Mouse (Mus musculus) liver, adult 2 months (tissue): ENCODE results near the gene Apela. TPM values are rescaled to one million over a fixed set of nuclear protein-coding genes. Genes with fewer than 3 reads are reported as not detected.

Source experiments
- DNase-seq: peaks from one replicate; pipeline ENCODE4 v3.0.0-alpha.2; 2011; ENCODE audit warnings: low read depth, low spot score; ENCODE audit errors: extremely low read depth
- H3K27ac ChIP-seq: fragments of 200-500 bp; replicated peaks from 2 replicates; pipeline ENCODE4 v1.5.1; 2012; ENCODE audit warnings: low read depth, mild to moderate bottlenecking, control low read depth, inconsistent platforms, low read length; ENCODE audit not compliant: insufficient read depth
- H3K27me3 ChIP-seq: fragments of 200-500 bp; 2 replicates; pipeline ENCODE4 v1.6.1; 2012; ENCODE audit warnings: mild to moderate bottlenecking, moderate library complexity, low read length, inconsistent platforms; ENCODE audit not compliant: control insufficient read depth, insufficient read depth
- H3K36me3 ChIP-seq: fragments of 200-500 bp; 2 replicates; pipeline ENCODE4 v1.6.1; 2012; ENCODE audit warnings: low read length, inconsistent platforms; ENCODE audit not compliant: control insufficient read depth, insufficient read depth
- H3K4me1 ChIP-seq: fragments of 200-500 bp; 2 replicates; pipeline ENCODE4 v1.6.1; 2011; ENCODE audit warnings: low read length; ENCODE audit not compliant: control insufficient read depth, insufficient read depth
- H3K4me3 ChIP-seq: fragments of 200-500 bp; 2 replicates; pipeline ENCODE4 v1.5.1; 2011; ENCODE audit warnings: low read depth, mild to moderate bottlenecking, control low read depth, low read length, moderate library complexity; ENCODE audit not compliant: insufficient read depth
- H3K79me2 ChIP-seq: fragments of 200-500 bp; 2 replicates; pipeline ENCODE4 v1.6.1; 2012; ENCODE audit warnings: inconsistent platforms, mild to moderate bottlenecking, low read length, moderate library complexity; ENCODE audit not compliant: control insufficient read depth, insufficient read depth
- H3K9ac ChIP-seq: fragments of 200-500 bp; 2 replicates; pipeline ENCODE4 v1.6.1; 2012; ENCODE audit warnings: low read depth, mild to moderate bottlenecking, control low read depth, inconsistent platforms, low read length
- CTCF ChIP-seq: fragments of 200-500 bp; IDR thresholded peaks from 2 replicates; pipeline ENCODE4 v1.5.1; 2011; ENCODE audit warnings: low read depth, low read length, control low read depth
- POLR2A ChIP-seq: fragments of 200-500 bp; IDR thresholded peaks from 2 replicates; pipeline ENCODE4 v1.6.1; 2011; ENCODE audit warnings: low read length, control low read depth; ENCODE audit not compliant: insufficient read depth; ENCODE audit errors: extremely low read depth
- WGBS: fragments of 180-500 bp; shearing (Covaris S2); methylation state at CpG from one replicate; pipeline ENCODE4 v1.1.7; 2018; 5-methylcytosine and 5-hydroxymethylcytosine counted together
- polyA plus RNA-seq: library from polyadenylated mRNA; depleted of rRNA; stranded (reverse); fragments of >200 nt; gene quantifications from 2 replicates; pipeline ENCODE4 v1.2.3, GENCODE M21; 2012
- total RNA-seq: library from RNA; depleted of rRNA; stranded (reverse); fragments of >200 nt; gene quantifications from 2 replicates; pipeline ENCODE4 v1.2.3, GENCODE M21; 2014

The Apela gene
- total and polyA plus RNA-seq, 2 experiments, result not detected

DNA sequence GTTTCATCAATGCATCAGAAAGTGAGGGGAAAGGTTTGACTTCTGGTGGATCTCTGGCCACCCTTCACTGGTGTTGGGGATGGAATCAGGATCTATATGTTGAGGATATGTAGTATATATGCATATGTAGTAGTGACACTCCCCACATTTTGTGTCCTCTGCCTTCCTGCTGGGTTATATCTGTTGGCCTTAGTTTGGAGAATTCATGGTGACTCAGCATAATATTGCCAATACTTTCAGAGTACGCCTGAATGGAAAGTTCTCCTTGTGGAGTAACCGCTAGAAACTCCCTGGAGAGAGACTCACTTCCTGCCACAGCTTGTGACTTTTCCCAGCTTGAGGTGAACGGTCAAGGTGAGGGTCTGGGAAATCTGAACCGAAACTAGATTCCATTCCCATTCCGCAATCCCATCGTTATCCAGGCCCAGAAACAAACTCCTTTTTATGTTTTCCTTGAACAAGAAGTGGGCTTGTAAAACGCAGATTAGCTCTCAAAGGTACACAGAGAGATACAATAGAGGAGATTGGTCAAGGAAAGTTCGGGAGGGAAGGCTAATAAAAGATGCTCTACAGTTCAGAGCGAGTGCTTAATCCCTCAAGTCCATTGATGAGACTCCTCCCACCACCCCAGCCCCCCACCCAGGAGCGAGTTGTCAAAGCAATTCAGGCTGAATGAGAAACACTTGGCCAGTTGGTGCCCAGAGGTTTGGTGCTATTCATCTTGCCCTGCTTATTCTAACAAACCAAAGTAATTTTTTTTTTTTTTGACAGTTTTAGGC is 30.7 kb upstream of the Apela start:
- no peak for DNase-seq
- 62% methylated on average over 10 of the region's 10 CpGs for WGBS

DNA sequence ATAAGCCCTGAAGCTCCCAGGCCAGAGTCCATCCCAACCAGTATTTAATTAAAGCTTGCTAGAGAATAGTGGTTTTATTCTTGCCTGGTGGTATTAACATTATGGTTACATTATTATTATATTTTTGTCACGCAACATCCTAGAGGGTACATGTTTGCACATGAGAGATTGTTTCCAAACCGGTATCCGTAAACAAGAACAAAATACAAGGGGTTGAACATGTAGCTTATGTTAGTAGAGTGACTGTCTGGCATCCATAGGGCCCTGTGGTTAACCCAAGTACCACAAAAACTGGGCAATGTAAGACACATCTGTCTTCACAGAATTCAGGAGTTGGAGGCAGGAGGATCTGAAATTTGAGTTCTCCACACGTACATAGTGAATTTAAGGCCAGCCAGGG is 29.9 kb upstream of the Apela start:
- no peak for TF ChIP-seq CTCF
- no peak for TF ChIP-seq POLR2A
- no peaks in the 10 kb centered on the region for H3K79me2 ChIP-seq
- H3K4me3 ChIP-seq, result no peak overlapping the region
- H3K27me3 ChIP-seq, result no peaks in the 10 kb centered on the region
- no peak for DNase-seq
- H3K4me1 ChIP-seq, result no peaks in the 10 kb centered on the region
- no peak overlapping the region for H3K9ac ChIP-seq
- no peaks in the 10 kb centered on the region for H3K36me3 ChIP-seq
- 98% methylated on average over 4 of the region's 4 CpGs for WGBS
- no peak overlapping the region for H3K27ac ChIP-seq

More for the DNA sequence above, 30.7 kb upstream of the Apela start:
- no peak overlapping the region for H3K4me3 ChIP-seq
- no peaks in the 10 kb centered on the region for H3K4me1 ChIP-seq
- H3K27me3 ChIP-seq, result no peaks in the 10 kb centered on the region
- no peak overlapping the region for H3K9ac ChIP-seq
- H3K36me3 ChIP-seq, result no peaks in the 10 kb centered on the region
- no peak overlapping the region for H3K27ac ChIP-seq
- H3K79me2 ChIP-seq, result no peaks in the 10 kb centered on the region
- TF ChIP-seq POLR2A (no peak), CTCF (no peak)

DNA sequence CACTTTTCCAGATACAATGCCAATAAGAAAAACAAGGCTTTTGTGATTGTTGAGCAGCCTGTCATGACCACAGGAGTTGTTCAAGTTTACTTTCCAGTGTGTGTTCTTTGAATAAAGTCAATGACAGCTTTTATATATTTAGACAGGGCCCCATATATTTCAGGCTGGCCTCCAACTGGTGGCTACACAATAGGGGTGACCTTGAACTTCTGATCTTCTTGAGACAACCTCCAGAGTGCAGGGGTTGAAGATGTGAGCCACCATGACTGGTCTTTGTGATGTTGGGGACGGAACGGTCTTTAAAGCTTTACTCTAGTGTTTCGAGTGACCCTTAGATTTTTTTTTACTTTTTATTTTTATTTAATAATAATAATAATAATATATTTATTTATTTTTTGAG is 28.5 kb upstream of the Apela start:
- Histone ChIP-seq H3K79me2 (no peaks in the 10 kb centered on the region), H3K27ac (no peak overlapping the region), H3K4me3 (no peak overlapping the region), H3K9ac (no peak overlapping the region), H3K4me1 (no peaks in the 10 kb centered on the region), H3K36me3 (no peaks in the 10 kb centered on the region), H3K27me3 (no peaks in the 10 kb centered on the region)
- DNase-seq, result no peak
- 94% methylated on average over 3 of the region's 3 CpGs for WGBS
- no peak for TF ChIP-seq CTCF
- TF ChIP-seq POLR2A, result no peak

DNA sequence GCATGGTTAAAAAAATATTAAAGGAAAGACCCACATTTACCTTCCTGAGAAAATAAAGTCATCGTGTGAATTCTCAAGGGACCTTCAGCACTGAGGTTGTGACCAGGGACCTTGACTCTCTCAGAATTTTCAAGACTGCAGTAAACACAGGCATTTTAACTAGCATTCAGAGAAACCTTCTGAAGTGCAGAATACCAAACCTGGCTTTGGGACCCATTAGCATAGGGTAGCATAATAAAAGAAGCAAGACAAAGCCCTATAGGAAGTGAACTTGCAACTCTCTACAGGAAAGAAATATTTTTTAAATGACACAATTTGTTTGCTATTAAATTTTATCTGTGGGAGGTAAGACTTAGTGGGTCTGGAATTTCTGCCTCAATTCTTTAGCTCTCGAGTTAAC is 26.9 kb upstream of the Apela start:
- H3K36me3 ChIP-seq, result no peaks in the 10 kb centered on the region
- WGBS, result 60% methylated on average over 2 of the region's 2 CpGs
- no peaks in the 10 kb centered on the region for H3K4me1 ChIP-seq
- no peak for TF ChIP-seq CTCF
- TF ChIP-seq POLR2A, result no peak
- H3K4me3 ChIP-seq, result no peak overlapping the region
- DNase-seq, result no peak
- no peak overlapping the region for H3K27ac ChIP-seq
- no peaks in the 10 kb centered on the region for H3K27me3 ChIP-seq
- H3K9ac ChIP-seq, result no peak overlapping the region
- no peaks in the 10 kb centered on the region for H3K79me2 ChIP-seq

DNA sequence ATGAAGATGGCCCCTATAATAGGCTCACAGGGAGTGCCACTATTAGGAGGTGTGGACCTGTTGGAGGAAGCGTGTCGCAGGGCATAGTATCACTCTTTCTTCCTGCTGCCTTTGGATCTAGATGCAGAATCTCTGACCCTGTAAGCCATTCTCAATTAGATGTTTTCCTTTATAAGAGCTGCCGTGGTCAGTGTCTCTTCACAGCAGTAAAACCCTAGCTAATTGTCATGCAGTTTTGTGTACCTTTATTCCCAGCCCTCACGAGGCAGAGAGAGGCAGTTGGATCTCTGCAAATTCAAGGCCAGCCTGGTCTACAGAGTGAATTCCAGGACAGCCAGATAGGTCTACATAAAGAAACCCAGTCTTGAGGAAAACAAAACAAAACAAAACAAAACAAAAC is 25.1 kb upstream of the Apela start:
- Histone ChIP-seq H3K27ac (no peak overlapping the region), H3K4me3 (no peak overlapping the region)
- WGBS, result 84% methylated on average over 4 of the region's 4 CpGs

DNA sequence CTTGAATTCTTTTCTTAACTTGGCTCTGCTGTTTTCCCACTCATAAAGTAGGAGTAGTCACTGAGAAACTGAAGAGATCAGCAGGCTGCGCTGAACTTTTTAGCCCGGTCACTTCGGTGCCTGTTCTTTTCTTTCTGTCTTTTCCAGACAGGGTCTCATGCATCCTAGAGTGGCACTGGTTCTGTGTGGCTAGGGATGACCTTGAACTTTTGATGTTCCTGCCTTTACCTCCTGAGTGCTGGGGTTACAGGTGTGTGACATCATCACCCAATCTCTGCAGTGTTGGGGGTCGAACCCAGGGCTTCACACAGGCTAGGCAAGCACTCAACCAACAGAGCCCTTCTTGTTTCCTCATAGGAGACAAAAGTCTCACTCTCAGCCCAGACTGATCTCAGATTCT is 19.6 kb upstream of the Apela start:
- Histone ChIP-seq H3K36me3 (no peaks in the 10 kb centered on the region), H3K27me3 (no peaks in the 10 kb centered on the region), H3K79me2 (no peaks in the 10 kb centered on the region), H3K9ac (no peak overlapping the region), H3K4me1 (no peaks in the 10 kb centered on the region), H3K27ac (no peak overlapping the region), H3K4me3 (no peak overlapping the region)
- no peak for TF ChIP-seq CTCF
- TF ChIP-seq POLR2A, result no peak
- DNase-seq, result no peak
- 92% methylated on average over 4 of the region's 4 CpGs for WGBS

More for the DNA sequence above, 25.1 kb upstream of the Apela start:
- Histone ChIP-seq H3K9ac (no peak overlapping the region), H3K4me1 (no peaks in the 10 kb centered on the region), H3K27me3 (no peaks in the 10 kb centered on the region), H3K79me2 (no peaks in the 10 kb centered on the region), H3K36me3 (no peaks in the 10 kb centered on the region)
- TF ChIP-seq POLR2A (no peak), CTCF (no peak)
- DNase-seq, result no peak
